ENCODE assay signal across 40 mouse cellular contexts in the genomic region with DNA sequence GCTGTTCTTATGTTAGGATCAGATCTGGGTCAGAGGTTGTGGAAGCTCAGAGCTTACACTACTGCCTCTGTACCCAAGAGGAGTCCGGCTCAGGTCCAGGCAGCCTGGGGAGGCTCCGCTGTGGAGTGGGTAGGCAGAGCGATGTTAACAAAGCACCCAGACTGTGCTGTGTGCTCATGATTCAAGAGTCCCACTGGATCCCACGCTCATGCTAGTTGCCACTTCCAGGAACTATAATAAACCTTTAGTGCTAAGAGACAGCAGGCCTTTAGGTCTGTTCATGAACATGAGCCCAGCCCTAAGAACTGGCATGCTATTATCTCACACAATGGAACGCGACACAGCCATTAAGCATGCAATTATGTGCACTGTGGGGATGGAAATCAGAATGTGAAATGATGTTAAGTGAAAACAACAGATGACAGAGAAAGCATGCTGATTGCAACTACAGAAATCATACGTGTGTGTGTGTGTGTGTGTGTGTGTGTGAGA. TPM values are rescaled to one million over a fixed set of nuclear protein-coding genes. Genes with fewer than 3 reads are reported as not detected.
A peak's percentile ranks its signal among the peaks of the same experiment; 100 is the strongest.
DNase-seq lines count a peak whose midpoint lies in the region; ATAC-seq and TF ChIP-seq lines count a peak whose summit lies in the region.
"Had no signal": no experiment of that assay in that cellular context is flagged by ENCODE, and none has a peak within 500 bp of the region (broad histone marks: within the 10 kb centered on the region; RNA-seq: fewer than 3 reads in every experiment).

No protein-coding gene starts in this region.

- no peak overlapping the region for H3K4me3 ChIP-seq in forebrain, postnatal 0 days (ENCODE audit: low read depth, low read length)
- no peak overlapping the region for H3K4me3 ChIP-seq in forebrain, embryonic 12.5 days (replicated peaks)
- H3K4me3 ChIP-seq in cerebellum, adult 2 months (replicated peaks; ENCODE audit: insufficient read depth, low read depth, low read length) = no peak overlapping the region
- H3K4me3 ChIP-seq: embryonic facial prominence, embryonic 10.5 days; embryonic facial prominence, embryonic 15.5 days; heart, embryonic 13.5 days; kidney, embryonic 15.5 days; layer of hippocampus, adult 2 months; limb, embryonic 12.5 days; lung, embryonic 15.5 days; midbrain, embryonic 10.5 days; myocyte; neural tube, embryonic 12.5 days; stomach, embryonic 15.5 days had no signal

- ATAC-seq in forebrain, postnatal 0 days = peak; percentile 85
- ATAC-seq in forebrain, embryonic 12.5 days (ENCODE audit: low FRiP score) = no peak
- ATAC-seq: hindbrain, embryonic 16.5 days; Patski had no signal

- DNase-seq in forebrain, postnatal 0 days = peak; percentile 6
- peak; percentile 2 to 3 for DNase-seq in layer of hippocampus, adult 8-10 months (ENCODE audit: low spot score in 2 of 2)
- no peak for DNase-seq in layer of hippocampus, postnatal 36 days
- DNase-seq in right cerebral cortex, adult 18-20 months = peak; percentile 10
- no peak for DNase-seq in right cerebral cortex, postnatal 4 days
- DNase-seq in layer of hippocampus, postnatal 14 days (ENCODE audit: low spot score in 2 of 2) = peak; percentile 2 to 36
- no peak for DNase-seq in cerebellum, adult 2 months
- DNase-seq: adrenal gland, postnatal 25 days; cerebellum, adult 8-10 months; cerebellum, postnatal 25 days; heart, postnatal 10 days; kidney, adult 18-20 months; kidney, postnatal 25 days; thymus, adult 18-20 months; thymus, postnatal 25 days had no signal

- H3K4me1 ChIP-seq in forebrain, postnatal 0 days (ENCODE audit: insufficient read depth) = no peaks in the 10 kb centered on the region
- H3K4me1 ChIP-seq in forebrain, embryonic 12.5 days = no peaks in the 10 kb centered on the region
- H3K4me1 ChIP-seq in cerebellum, adult 2 months (ENCODE audit: control insufficient read depth, insufficient read depth, low read length) = no peaks in the 10 kb centered on the region
- H3K4me1 ChIP-seq: embryonic facial prominence, embryonic 10.5 days; embryonic facial prominence, embryonic 15.5 days; heart, embryonic 13.5 days; kidney, embryonic 15.5 days; limb, embryonic 12.5 days; lung, embryonic 15.5 days; midbrain, embryonic 10.5 days; neural tube, embryonic 12.5 days; stomach, embryonic 15.5 days had no signal

- TF ChIP-seq CTCF in forebrain, postnatal 0 days (IDR thresholded peaks at IDR 0.05; ENCODE audit: low read depth) = no peak
- TF ChIP-seq CTCF in cerebellum, adult 2 months (IDR thresholded peaks at IDR 0.05; ENCODE audit: borderline replicate concordance, insufficient read depth, low read depth, low read length) = no peak

- no peaks in the 10 kb centered on the region for H3K27me3 ChIP-seq in forebrain, postnatal 0 days (ENCODE audit: insufficient read depth, low read length)
- H3K27me3 ChIP-seq in forebrain, embryonic 12.5 days = no peaks in the 10 kb centered on the region
- H3K27me3 ChIP-seq in cerebellum, adult 2 months (ENCODE audit: control insufficient read depth, insufficient read depth, low read length) = no peaks in the 10 kb centered on the region
- H3K27me3 ChIP-seq: embryonic facial prominence, embryonic 15.5 days; heart, embryonic 13.5 days; lung, embryonic 15.5 days; neural tube, embryonic 12.5 days; stomach, embryonic 15.5 days had no signal

- H3K9ac ChIP-seq in forebrain, postnatal 0 days = no peak overlapping the region
- no peak overlapping the region for H3K9ac ChIP-seq in forebrain, embryonic 12.5 days
- H3K9ac ChIP-seq: embryonic facial prominence, embryonic 15.5 days; heart, embryonic 13.5 days; kidney, embryonic 15.5 days; limb, embryonic 12.5 days; lung, embryonic 15.5 days; neural tube, embryonic 12.5 days; stomach, embryonic 15.5 days had no signal

- H3K36me3 ChIP-seq in forebrain, postnatal 0 days (ENCODE audit: insufficient read depth) = no peaks in the 10 kb centered on the region
- H3K36me3 ChIP-seq in forebrain, embryonic 12.5 days (replicated peaks) = no peaks in the 10 kb centered on the region
- H3K36me3 ChIP-seq: embryonic facial prominence, embryonic 10.5 days; embryonic facial prominence, embryonic 15.5 days; heart, embryonic 13.5 days; kidney, embryonic 15.5 days; limb, embryonic 12.5 days; lung, embryonic 15.5 days; midbrain, embryonic 10.5 days; neural tube, embryonic 12.5 days; stomach, embryonic 15.5 days had no signal

- no peak for TF ChIP-seq POLR2A in cerebellum, adult 2 months (IDR thresholded peaks at IDR 0.05; ENCODE audit: borderline replicate concordance, insufficient read depth, low read length)

- no peak overlapping the region for H3K27ac ChIP-seq in forebrain, postnatal 0 days (ENCODE audit: low read depth, low read length)
- H3K27ac ChIP-seq in forebrain, embryonic 12.5 days = no peak overlapping the region
- H3K27ac ChIP-seq in cerebellum, adult 2 months (ENCODE audit: insufficient read depth, low read length) = no peak overlapping the region
- H3K27ac ChIP-seq: embryonic facial prominence, embryonic 10.5 days; embryonic facial prominence, embryonic 15.5 days; heart, embryonic 13.5 days; kidney, embryonic 15.5 days; layer of hippocampus, adult 2 months; limb, embryonic 12.5 days; lung, embryonic 15.5 days; midbrain, embryonic 10.5 days; neural tube, embryonic 12.5 days; stomach, embryonic 15.5 days had no signal

- H3K9me3 ChIP-seq in forebrain, postnatal 0 days (ENCODE audit: low read length) = no peaks in the 10 kb centered on the region
- H3K9me3 ChIP-seq in forebrain, embryonic 12.5 days = no peaks in the 10 kb centered on the region
- H3K9me3 ChIP-seq: embryonic facial prominence, embryonic 10.5 days; embryonic facial prominence, embryonic 15.5 days; heart, embryonic 13.5 days; kidney, embryonic 15.5 days; limb, embryonic 12.5 days; lung, embryonic 15.5 days; midbrain, embryonic 10.5 days; neural tube, embryonic 12.5 days; stomach, embryonic 15.5 days had no signal

- WGBS in forebrain, postnatal 0 days = 60% methylated on average over 7 of the region's 7 CpGs
- 67% methylated on average over 7 of the region's 7 CpGs for WGBS in forebrain, embryonic 12.5 days
- WGBS in cerebellum, adult 2 months = 30% methylated on average over 7 of the region's 7 CpGs

- no peak overlapping the region for H3K4me2 ChIP-seq in forebrain, postnatal 0 days (ENCODE audit: low read depth)
- no peak overlapping the region for H3K4me2 ChIP-seq in forebrain, embryonic 12.5 days
- H3K4me2 ChIP-seq: embryonic facial prominence, embryonic 15.5 days; heart, embryonic 13.5 days; kidney, embryonic 15.5 days; limb, embryonic 12.5 days; lung, embryonic 15.5 days; neural tube, embryonic 12.5 days; stomach, embryonic 15.5 days had no signal

RNA-seq across cellular contexts. Expression of a gene that starts 10.6 kb away (rescaled TPM):
- not detected in 2 replicates for total RNA-seq in forebrain, postnatal 0 days (2014; rRNA removed)
- polyA plus RNA-seq in forebrain, postnatal 0 days (2015; fragmentation: Nextera tagmentation; extraction: Ambion mirVana) = 0.10 TPM in 1 of 2 replicates, not detected in the other
- 0.08 and 0.14 TPM in 2 replicates for polyA plus RNA-seq in forebrain, embryonic 12.5 days (2016; fragmentation: Nextera tagmentation; extraction: Ambion mirVana)
- not detected for total RNA-seq in layer of hippocampus, adult 8-10 months (2022)
- not detected for total RNA-seq in layer of hippocampus, postnatal 36 days (2021)
- not detected for total RNA-seq in layer of hippocampus, postnatal 14 days (2021)
- 0.05 and 0.10 TPM in 2 replicates for polyA plus RNA-seq in cerebellum, adult 2 months (2012; rRNA removed)
- total RNA-seq: adrenal gland, adult 18-20 months; heart, postnatal 10 days; liver, adult 2 months had no signal
- polyA plus RNA-seq: embryonic facial prominence, embryonic 10.5 days; embryonic facial prominence, embryonic 15.5 days; gonadal fat pad, adult 2 months; kidney, embryonic 15.5 days; limb, embryonic 12.5 days; liver, adult 2 months; liver, embryonic 16.5 days; midbrain, embryonic 10.5 days; neural tube, embryonic 12.5 days had no signal

RNA-seq across cellular contexts. Expression of a gene that starts 23.9 kb away (rescaled TPM):
- not detected in 2 replicates for total RNA-seq in forebrain, postnatal 0 days (2014; rRNA removed)
- polyA plus RNA-seq in forebrain, postnatal 0 days (2015; fragmentation: Nextera tagmentation; extraction: Ambion mirVana) = not detected in 2 replicates
- not detected in 2 replicates for polyA plus RNA-seq in forebrain, embryonic 12.5 days (2016; fragmentation: Nextera tagmentation; extraction: Ambion mirVana)
- total RNA-seq in layer of hippocampus, adult 8-10 months (2022) = not detected
- total RNA-seq in layer of hippocampus, postnatal 36 days (2021) = not detected
- total RNA-seq in layer of hippocampus, postnatal 14 days (2021) = not detected
- polyA plus RNA-seq in cerebellum, adult 2 months (2012; rRNA removed) = not detected in 2 replicates
- total RNA-seq: adrenal gland, adult 18-20 months; adrenal gland, postnatal 25 days; gastrocnemius, adult 8-10 months; heart, adult 8-10 months; heart, postnatal 10 days; hematopoietic stem cell, adult 5-6 weeks; layer of hippocampus, adult 2 months; liver, adult 2 months; megakaryocyte progenitor cell, adult 5-6 weeks; MEL; midbrain, postnatal 0 days had no signal
- polyA plus RNA-seq: embryonic facial prominence, embryonic 10.5 days; embryonic facial prominence, embryonic 15.5 days; heart, embryonic 13.5 days; hindbrain, embryonic 16.5 days; intestine, embryonic 14.5 days; kidney, embryonic 15.5 days; limb, embryonic 12.5 days; liver, adult 2 months; liver, embryonic 16.5 days; midbrain, embryonic 10.5 days; midbrain, postnatal 0 days; myocyte; neural tube, embryonic 12.5 days; Patski had no signal

RNA-seq across cellular contexts. Expression of a gene that starts 49.3 kb away (rescaled TPM):
- 0.10 and 0.15 TPM in 2 replicates for total RNA-seq in forebrain, postnatal 0 days (2014; rRNA removed)
- polyA plus RNA-seq in forebrain, postnatal 0 days (2015; fragmentation: Nextera tagmentation; extraction: Ambion mirVana) = 0.52 and 0.61 TPM in 2 replicates
- polyA plus RNA-seq in forebrain, embryonic 12.5 days (2016; fragmentation: Nextera tagmentation; extraction: Ambion mirVana) = 0.17 and 0.33 TPM in 2 replicates
- 1 to 10 TPM in 1 of 4 experiments, under 1 TPM in 3; 0.77 to 1.5 (median 0.86) TPM for total RNA-seq in layer of hippocampus, adult 8-10 months (2022)
- total RNA-seq in layer of hippocampus, postnatal 36 days (2021) = under 1 TPM; 0.38 to 0.50 TPM
- total RNA-seq in layer of hippocampus, postnatal 14 days (2021) = under 1 TPM; 0.50 to 0.65 TPM
- 1.7 and 2.0 TPM in 2 replicates for polyA plus RNA-seq in cerebellum, adult 2 months (2012; rRNA removed)
- total RNA-seq: hematopoietic stem cell, adult 5-6 weeks; MEL had no signal
- polyA plus RNA-seq: embryonic facial prominence, embryonic 10.5 days; liver, embryonic 16.5 days had no signal

Comparison
In these comparisons a context has a peak if more than half of its experiments do, and no peak if none do; other contexts are left out.
1. DNase-seq: peak in forebrain, postnatal 0 days (single experiment), layer of hippocampus, adult 8-10 months (2 of 2), right cerebral cortex, adult 18-20 months (single experiment) and layer of hippocampus, postnatal 14 days (2 of 2); none in layer of hippocampus, postnatal 36 days (0 of 2), right cerebral cortex, postnatal 4 days (single experiment) and cerebellum, adult 2 months (0 of 2).